Mouse (Mus musculus) splenic B cell, adult 2 months (primary cell): ENCODE measurements at regions not wholly inside any gene's neighbourhood (a gene's known extent, or its start where the extent isn't known, plus 50 kb on each side); places are given as distances from the start of the nearest gene placed in this dataset.

Experiments
- DNase-seq: peaks from one replicate; pipeline ENCODE4 v3.0.0-alpha.2; 2011; ENCODE audit warnings: low read depth, low spot score
- H3K27me3 ChIP-seq: 2 replicates; pipeline ENCODE4 v1.6.1; 2012; ENCODE audit warnings: mild to moderate bottlenecking, low read length, moderate library complexity, mixed read lengths; ENCODE audit not compliant: control insufficient read depth, poor library complexity, insufficient read depth, severe bottlenecking
- H3K36me3 ChIP-seq: 2 replicates; pipeline ENCODE4 v1.6.1; 2012; ENCODE audit warnings: mild to moderate bottlenecking, low read length, moderate library complexity, mixed read lengths; ENCODE audit not compliant: control insufficient read depth, poor library complexity, insufficient read depth, severe bottlenecking

GRCm38 (mm10) chr12:74434874-74435273 lies 118.7 kb upstream of the Gm11042 start:
- Histone ChIP-seq H3K27me3 (no peaks in the 10 kb centered on the region), H3K36me3 (no peaks in the 10 kb centered on the region)
- DNase-seq: no peak

DNA sequence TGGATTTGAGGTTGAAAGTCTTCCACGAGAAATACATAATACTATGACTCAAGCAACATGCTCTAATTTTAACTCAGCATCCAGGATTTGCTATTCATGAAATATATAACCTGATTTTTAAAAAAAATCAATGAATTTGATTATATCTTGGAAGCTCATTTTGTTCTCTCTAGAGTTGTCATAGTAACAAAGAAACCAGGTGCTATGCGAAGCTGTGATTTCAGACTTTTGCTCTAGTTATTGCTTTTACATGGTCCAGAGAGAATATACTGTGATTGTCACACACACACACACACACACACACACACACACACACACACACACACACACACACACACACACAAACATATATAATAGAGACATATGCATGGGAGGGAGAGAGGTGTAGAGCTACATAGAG lies 98.5 kb upstream of the Gm11042 start:
- H3K27me3 ChIP-seq: no peaks in the 10 kb centered on the region
- H3K36me3 ChIP-seq: no peaks in the 10 kb centered on the region
- DNase-seq: no peak

DNA sequence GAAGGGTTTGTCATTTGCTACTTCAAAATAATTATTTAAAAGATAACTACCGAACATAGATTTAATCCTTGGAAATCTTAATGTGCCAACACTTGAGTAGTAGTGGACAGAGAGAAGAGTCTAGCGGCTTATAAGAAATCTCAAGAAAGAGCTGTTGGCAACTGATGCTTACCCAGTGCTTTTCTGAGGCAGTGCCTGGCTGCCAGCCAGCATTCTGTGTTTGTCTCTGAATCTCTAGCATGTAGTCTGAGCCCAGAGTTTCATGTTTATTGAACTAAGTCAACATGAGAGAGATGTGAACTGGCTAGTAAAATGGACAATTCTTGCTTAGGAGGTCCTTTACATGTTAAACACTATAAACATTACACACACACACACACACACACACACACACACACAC lies 94.3 kb upstream of the Gm11042 start:
- no peaks in the 10 kb centered on the region for H3K27me3 ChIP-seq
- no peaks in the 10 kb centered on the region for H3K36me3 ChIP-seq
- DNase-seq: no peak

GRCm38 (mm10) chr12:74407591-74408095 lies 91.4 kb upstream of the Gm11042 start:
- H3K27me3 ChIP-seq: no peaks in the 10 kb centered on the region
- no peaks in the 10 kb centered on the region for H3K36me3 ChIP-seq
- no peak for DNase-seq

DNA sequence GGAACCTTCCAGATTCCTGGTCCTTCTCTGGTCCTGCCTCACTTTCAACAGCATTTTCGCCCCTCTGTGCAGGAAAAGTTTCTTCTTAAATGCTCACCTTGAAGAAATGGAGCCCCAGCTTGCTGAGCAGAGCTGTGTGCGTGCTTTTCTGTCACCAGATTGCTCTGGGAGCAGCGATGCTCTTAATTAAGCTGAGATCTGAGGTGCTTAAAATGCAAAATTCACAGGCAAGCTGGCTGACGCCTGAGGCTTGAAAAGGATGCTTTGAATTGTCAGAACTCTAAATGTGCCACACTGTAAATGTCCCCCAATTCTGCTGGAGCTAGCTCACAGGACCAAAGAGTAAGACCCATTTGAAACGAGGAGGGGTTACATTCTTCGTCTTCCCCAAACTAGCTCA lies 73.6 kb upstream of the Gm11042 start:
- Histone ChIP-seq H3K27me3 (no peaks in the 10 kb centered on the region), H3K36me3 (no peaks in the 10 kb centered on the region)
- DNase-seq: no peak
